Mouse (Mus musculus) midbrain, embryonic 16.5 days (tissue): Measurements from ENCODE around the gene Pde6g. TPM values are rescaled to one million over a fixed set of nuclear protein-coding genes. Genes with fewer than 3 reads are reported as not detected.

Source experiments
- ATAC-seq: fragments of 200-750 bp; cut with Nextera tagmentation; 2 replicates; pipeline ENCODE4 v1.8.0; 2017; ENCODE audit warnings: moderate TSS enrichment
- H3K27ac ChIP-seq: fragments of 300-500 bp; sonication (generic); 2 replicates; pipeline ENCODE4 v1.5.1; 2014; ENCODE audit warnings: mild to moderate bottlenecking, low read length, mixed read lengths
- H3K27me3 ChIP-seq: fragments of 300-500 bp; sonication (generic); 2 replicates; pipeline ENCODE4 v1.6.1; 2014; ENCODE audit warnings: low read depth, low read length, mixed read lengths; ENCODE audit not compliant: control insufficient read depth, insufficient read depth
- H3K36me3 ChIP-seq: fragments of 300-500 bp; sonication (generic); 2 replicates; pipeline ENCODE4 v1.6.1; 2014; ENCODE audit warnings: mild to moderate bottlenecking, low read length, moderate library complexity, mixed read lengths; ENCODE audit not compliant: control insufficient read depth, insufficient read depth
- H3K4me1 ChIP-seq: fragments of 300-500 bp; sonication (generic); 2 replicates; pipeline ENCODE4 v1.6.1; 2014; ENCODE audit warnings: mild to moderate bottlenecking, low read length, mixed read lengths; ENCODE audit not compliant: control insufficient read depth, insufficient read depth
- H3K4me2 ChIP-seq: fragments of 300-500 bp; sonication (generic); 2 replicates; pipeline ENCODE4 v1.6.1; 2014; ENCODE audit warnings: mild to moderate bottlenecking, low read length, mixed read lengths
- H3K4me3 ChIP-seq: fragments of 300-500 bp; sonication (generic); 2 replicates; pipeline ENCODE4 v1.5.1; 2014; ENCODE audit warnings: low read depth, mild to moderate bottlenecking, low read length, moderate library complexity, mixed read lengths
- H3K9ac ChIP-seq: fragments of 300-500 bp; sonication (generic); 2 replicates; pipeline ENCODE4 v1.6.1; 2014; ENCODE audit warnings: low read depth, low read length, mixed read lengths
- H3K9me3 ChIP-seq: fragments of 300-500 bp; sonication (generic); replicated peaks from 2 replicates; pipeline ENCODE4 v1.6.1; 2014; ENCODE audit warnings: mild to moderate bottlenecking, low read length, mixed read lengths; ENCODE audit not compliant: control insufficient read depth, poor library complexity, severe bottlenecking
- WGBS: fragments of 180-500 bp; shearing (Covaris S2); extraction: QIAGEN DNeasy Blood & Tissue Kit; methylation state at CpG from one replicate; pipeline ENCODE4 v1.1.7; 2014; 5-methylcytosine and 5-hydroxymethylcytosine counted together
- polyA plus RNA-seq: library from polyadenylated mRNA; unstranded; fragments of >200 nt; fragmentation: Nextera tagmentation; extraction: Ambion mirVana; gene quantifications from 2 replicates; pipeline ENCODE4 v1.2.1, GENCODE M21; 2015

Pde6g gene
- polyA plus RNA-seq, 1 experiment from 2014 or later, result 0.36 TPM

- peak; percentile 97 for ATAC-seq
- H3K36me3 ChIP-seq, result peaks cover 29% of the 10 kb centered on the region
- peak within 1 kb of the TSS; percentile 79 for H3K4me3 ChIP-seq
- H3K9ac ChIP-seq, result peak within 1 kb of the TSS; percentile 81
- peak within 1 kb of the TSS; percentile 67 for H3K4me2 ChIP-seq
- under 1% methylated on average over 56 of the region's 60 CpGs for WGBS
- peak within 1 kb of the TSS; percentile 92 for H3K27ac ChIP-seq
- H3K9me3 ChIP-seq, result no peaks in the 10 kb centered on the region
- H3K27me3 ChIP-seq, result no peaks in the 10 kb centered on the region
- H3K4me1 ChIP-seq, result peaks cover 13% of the 10 kb centered on the region
Measured at GRCm38 (mm10) chr11:120484265-120484981, 31.1 kb upstream of the Pde6g start, which contains the start of gene Mrpl12. Mrpl12 (plus strand) TSS chr11:120484613.

- H3K4me3 ChIP-seq, result no peak overlapping the region
- WGBS, result 89% methylated on average over 7 of the region's 7 CpGs
- peak overlapping the region; percentile 81 for H3K9ac ChIP-seq
- H3K9me3 ChIP-seq, result no peaks in the 10 kb centered on the region
- ATAC-seq, result no peak
- peaks cover 13% of the 10 kb centered on the region for H3K4me1 ChIP-seq
- no peaks in the 10 kb centered on the region for H3K27me3 ChIP-seq
- H3K4me2 ChIP-seq, result no peak overlapping the region
- peaks cover 34% of the 10 kb centered on the region for H3K36me3 ChIP-seq
- H3K27ac ChIP-seq, result no peak overlapping the region; the same call in 1 of the 2 replicates
Measured at GRCm38 (mm10) chr11:120483448-120483934, 30.2 kb upstream of the Pde6g start.

GRCm38 (mm10) chr11:120472052-120472451, 18.8 kb upstream of the Pde6g start:
- no peak overlapping the region for H3K9ac ChIP-seq
- no peaks in the 10 kb centered on the region for H3K9me3 ChIP-seq
- no peak overlapping the region for H3K27ac ChIP-seq
- H3K4me1 ChIP-seq, result peaks cover 9% of the 10 kb centered on the region
- H3K4me2 ChIP-seq, result no peak overlapping the region
- H3K27me3 ChIP-seq, result no peaks in the 10 kb centered on the region
- no peak for ATAC-seq
- peaks cover 46% of the 10 kb centered on the region for H3K36me3 ChIP-seq
- 98% methylated on average over 6 of the region's 6 CpGs for WGBS
- no peak overlapping the region for H3K4me3 ChIP-seq

- Histone ChIP-seq H3K36me3 (peaks cover 29% of the 10 kb centered on the region), H3K4me2 (peak overlapping the region; percentile 95), H3K27ac (peak overlapping the region; percentile 69), H3K9me3 (no peaks in the 10 kb centered on the region), H3K4me3 (peak overlapping the region; percentile 94), H3K9ac (peak overlapping the region; percentile 95), H3K27me3 (no peaks in the 10 kb centered on the region), H3K4me1 (peaks cover 20% of the 10 kb centered on the region)
- WGBS, result 1% methylated on average over 33 of the region's 33 CpGs
- peak; percentile 62 for ATAC-seq
Measured at GRCm38 (mm10) chr11:120467736-120468092, 14.4 kb upstream of the Pde6g start.

GRCm38 (mm10) chr11:120467051-120467735, 13.9 kb upstream of the Pde6g start, which contains the start of gene Arl16:
Arl16 (minus strand) TSS chr11:120467607.
- WGBS, result under 1% methylated on average over 52 of the region's 54 CpGs
- Histone ChIP-seq H3K27me3 (no peaks in the 10 kb centered on the region), H3K27ac (peak within 1 kb of the TSS; percentile 88), H3K4me1 (peaks cover 20% of the 10 kb centered on the region), H3K4me2 (peak within 1 kb of the TSS; percentile 95), H3K4me3 (peak within 1 kb of the TSS; percentile 94), H3K36me3 (peaks cover 26% of the 10 kb centered on the region), H3K9ac (peak within 1 kb of the TSS; percentile 95), H3K9me3 (no peaks in the 10 kb centered on the region)
- peak; percentile 100 for ATAC-seq

GRCm38 (mm10) chr11:120465521-120465920, 12.2 kb upstream of the Pde6g start:
- no peak overlapping the region for H3K4me2 ChIP-seq
- H3K27me3 ChIP-seq, result no peaks in the 10 kb centered on the region
- H3K27ac ChIP-seq, result no peak overlapping the region
- H3K9ac ChIP-seq, result no peak overlapping the region
- 96% methylated on average over 4 of the region's 4 CpGs for WGBS
- peaks cover 23% of the 10 kb centered on the region for H3K36me3 ChIP-seq
- no peaks in the 10 kb centered on the region for H3K9me3 ChIP-seq
- no peak overlapping the region for H3K4me3 ChIP-seq
- peaks cover 20% of the 10 kb centered on the region for H3K4me1 ChIP-seq
- ATAC-seq, result no peak

GRCm38 (mm10) chr11:120464365-120464764, 11.1 kb upstream of the Pde6g start:
- no peak overlapping the region for H3K27ac ChIP-seq
- no peak for ATAC-seq
- 89% methylated on average over 5 of the region's 5 CpGs for WGBS
- H3K27me3 ChIP-seq, result no peaks in the 10 kb centered on the region
- peaks cover 14% of the 10 kb centered on the region for H3K36me3 ChIP-seq
- H3K9me3 ChIP-seq, result no peaks in the 10 kb centered on the region
- H3K4me3 ChIP-seq, result no peak overlapping the region
- no peak overlapping the region for H3K9ac ChIP-seq
- H3K4me2 ChIP-seq, result no peak overlapping the region
- peaks cover 22% of the 10 kb centered on the region for H3K4me1 ChIP-seq

GRCm38 (mm10) chr11:120463536-120463935, 10.2 kb upstream of the Pde6g start:
- no peak overlapping the region for H3K4me3 ChIP-seq
- H3K27ac ChIP-seq, result no peak overlapping the region
- WGBS, result 98% methylated on average over 2 of the region's 2 CpGs
- ATAC-seq, result no peak
- H3K4me2 ChIP-seq, result no peak overlapping the region
- peaks cover 27% of the 10 kb centered on the region for H3K4me1 ChIP-seq
- H3K36me3 ChIP-seq, result peaks cover 14% of the 10 kb centered on the region
- no peaks in the 10 kb centered on the region for H3K27me3 ChIP-seq
- H3K9me3 ChIP-seq, result no peaks in the 10 kb centered on the region
- H3K9ac ChIP-seq, result no peak overlapping the region
